Mouse (Mus musculus) testis, postnatal 14 days (tissue): ENCODE data around the gene Gm9970.
"Not testable (repeated sequence)": the region's sequence is repeated elsewhere in the genome, so short reads cannot be mapped to it uniquely, and the experiment has no call there.

Experiments used
- DNase-seq: peaks from one replicate; pipeline ENCODE4 v3.0.0; 2021; ENCODE audit warnings: low spot score

The Gm9970 gene

GRCm38 (mm10) chr5:31222696-31223095 lies 18.3 kb downstream of the Gm9970 start:
- DNase-seq = no peak

- DNase-seq = no peak
Observed at GRCm38 (mm10) chr5:31221304-31221945, 19.6 kb downstream of the Gm9970 start.

DNA sequence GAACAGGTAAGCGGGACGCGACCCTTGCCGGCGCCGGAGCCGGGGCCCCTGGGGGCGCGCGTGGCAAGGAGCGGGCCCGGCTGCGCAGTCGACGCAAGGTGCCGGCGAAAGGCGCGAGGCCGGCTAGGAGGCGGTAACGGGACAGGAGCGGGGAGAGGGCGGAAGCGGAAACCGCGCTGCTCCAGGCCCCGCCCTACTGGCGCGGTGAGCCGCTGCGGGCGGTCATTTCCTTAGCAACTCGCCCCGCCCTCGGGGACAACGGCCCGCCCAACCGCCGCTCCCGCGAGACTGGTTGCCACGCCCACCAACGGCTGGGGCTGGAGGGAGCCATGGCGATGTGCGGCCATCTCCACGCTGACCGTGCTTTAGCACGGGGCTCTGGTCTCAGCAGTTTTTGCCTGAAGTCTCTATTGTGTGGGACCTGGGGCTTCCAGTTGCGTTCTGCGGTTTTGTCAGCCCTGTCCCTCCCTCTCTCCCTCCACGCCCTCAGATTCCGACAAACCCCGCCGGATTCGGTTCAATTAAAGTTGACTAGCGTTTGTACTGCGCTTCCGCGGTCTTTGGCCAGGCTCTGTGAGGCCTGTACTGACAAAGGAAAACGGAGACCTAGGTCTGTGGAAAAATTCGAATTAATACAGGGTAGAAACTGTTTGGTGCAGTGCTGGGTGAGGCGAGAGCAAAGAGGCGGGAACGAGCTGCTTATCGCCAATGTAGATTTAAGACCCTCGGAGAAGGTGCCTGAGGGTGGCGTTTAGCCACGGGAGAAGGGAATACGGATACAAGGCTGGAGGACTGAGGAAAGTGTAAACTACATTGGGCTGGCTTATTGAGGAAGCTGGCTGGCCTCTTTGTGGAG lies 20.4 kb downstream of the Gm9970 start, which contains the start of gene Ppm1g:
Ppm1g (minus strand) TSS at position 240 of the 856 bp plus-strand sequence.
- peak; percentile 97 for DNase-seq

GRCm38 (mm10) chr5:31219911-31220447 lies 21.1 kb downstream of the Gm9970 start:
- DNase-seq = no peak

DNA sequence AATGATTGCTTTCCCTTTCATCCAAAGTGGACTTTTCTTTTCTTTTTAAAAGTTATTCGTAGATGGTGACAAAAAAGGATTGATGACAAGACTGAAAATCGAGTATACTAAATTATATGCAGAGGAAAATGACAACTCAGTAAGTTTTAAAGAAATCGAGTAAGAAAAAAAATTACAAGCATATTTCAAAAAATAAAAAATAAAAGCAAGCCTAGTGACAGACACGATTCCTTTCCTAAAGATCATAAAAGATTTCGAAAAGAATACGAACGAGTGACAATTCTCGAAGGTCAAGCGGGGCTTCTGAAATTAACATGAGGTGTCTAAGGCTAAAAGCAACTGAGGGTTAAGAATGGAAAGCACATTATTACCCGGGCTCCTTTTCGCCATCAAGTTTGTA lies 21.6 kb downstream of the Gm9970 start:
- no peak for DNase-seq

- no peak for DNase-seq
Observed at GRCm38 (mm10) chr5:31219070-31219469, 22.0 kb downstream of the Gm9970 start.

GRCm38 (mm10) chr5:31218294-31218693 lies 22.7 kb downstream of the Gm9970 start:
- DNase-seq = no peak

GRCm38 (mm10) chr5:31216554-31216953 lies 24.5 kb downstream of the Gm9970 start:
- not testable (repeated sequence) for DNase-seq

DNA sequence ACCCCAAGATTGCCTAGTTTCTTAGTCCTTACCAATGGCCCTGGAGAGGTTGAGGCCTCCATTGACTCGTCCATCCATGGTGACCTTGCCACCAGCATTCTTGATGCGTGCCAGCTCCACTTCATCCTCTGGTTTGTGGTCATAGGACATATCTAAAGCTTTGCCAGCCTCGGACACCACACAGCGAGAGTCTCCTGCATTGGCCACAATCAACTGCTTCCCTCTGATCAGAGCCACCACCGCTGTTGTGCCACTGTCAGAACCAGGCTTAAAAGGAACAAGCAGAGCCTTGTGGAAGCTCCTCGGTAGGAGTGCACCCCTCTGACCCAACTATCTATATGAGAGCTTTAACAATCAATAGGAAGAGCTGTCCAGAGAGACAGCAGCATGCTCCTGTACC lies 36.6 kb downstream of the Gm9970 start:
- no peak for DNase-seq

DNA sequence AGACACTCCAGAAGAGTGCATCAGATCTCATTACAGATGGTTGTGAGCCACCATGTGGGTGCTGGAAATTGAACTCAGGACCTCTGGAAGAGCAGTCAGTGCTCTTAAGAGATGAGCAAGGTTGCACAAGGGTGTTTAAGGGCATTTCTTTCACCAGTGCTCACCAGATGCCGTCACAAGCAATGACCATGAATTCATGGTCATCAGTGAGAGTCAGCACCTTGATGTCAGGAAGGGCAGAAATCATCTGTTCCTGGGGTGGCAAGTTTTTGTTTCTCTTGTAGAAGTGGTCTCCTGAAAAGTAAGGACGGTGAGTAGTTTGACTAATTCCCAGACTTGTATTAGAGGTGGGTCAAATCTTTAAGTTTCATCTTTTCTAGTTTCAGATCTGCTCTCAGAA lies 37.2 kb downstream of the Gm9970 start:
- DNase-seq = no peak

DNA sequence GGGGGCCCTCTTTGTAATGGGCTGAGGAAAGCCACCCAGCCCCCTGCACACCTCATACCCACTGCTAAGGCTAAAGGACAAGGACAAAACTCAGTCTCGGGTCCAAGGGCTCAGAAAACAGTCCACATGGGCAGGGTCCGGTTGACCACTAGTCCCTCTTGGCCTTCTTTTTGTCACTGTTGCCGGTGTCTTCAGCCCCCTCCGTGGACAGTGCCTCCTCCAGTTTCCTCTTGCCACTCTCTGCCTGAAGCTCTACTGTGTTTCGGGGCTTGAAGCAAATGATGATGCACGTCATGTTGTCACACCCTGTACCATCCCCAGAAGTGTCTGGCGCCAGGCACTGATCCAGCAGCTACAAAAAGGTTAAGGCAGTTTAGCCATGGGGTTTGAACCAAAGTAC lies 38.1 kb downstream of the Gm9970 start:
- no peak for DNase-seq

GRCm38 (mm10) chr5:31201742-31202590 lies 39.1 kb downstream of the Gm9970 start, which contains the start of gene Zfp513:
TSS of gene Zfp513 (minus strand) at chr5:31202303.
- peak; percentile 97 for DNase-seq

DNA sequence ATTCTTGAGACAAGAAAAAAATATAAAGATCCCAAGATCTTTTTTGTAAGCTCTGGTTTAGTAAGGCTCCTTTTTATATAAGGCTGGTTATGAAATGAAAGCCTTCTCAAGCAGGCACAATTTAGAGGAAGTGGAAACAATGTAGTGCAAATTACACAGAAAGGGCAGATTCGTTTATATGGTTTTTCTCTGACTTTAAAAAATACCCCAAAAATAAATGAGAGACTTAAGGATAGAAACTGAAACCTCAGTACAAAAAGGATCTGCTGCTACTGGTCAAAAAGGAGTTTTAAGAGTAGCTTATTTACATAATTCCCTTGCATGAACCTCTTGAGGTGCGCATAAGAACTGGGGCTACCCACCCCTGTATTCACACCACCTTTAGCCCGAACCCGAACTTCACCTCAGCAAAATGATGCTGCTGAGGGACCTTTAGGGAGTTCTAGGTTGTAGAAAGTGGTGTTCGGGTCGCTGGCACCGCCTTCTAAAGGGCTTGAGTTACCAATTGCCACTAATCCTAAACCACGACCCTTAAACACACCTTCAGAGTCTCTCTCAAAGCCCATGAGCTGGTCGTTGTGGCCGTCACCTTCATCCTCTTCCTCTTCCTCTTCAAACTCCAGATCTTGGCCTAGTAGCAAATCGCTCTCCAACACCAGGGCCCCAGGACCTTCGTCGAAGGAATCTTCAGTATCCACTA lies 39.8 kb downstream of the Gm9970 start:
- no peak for DNase-seq

GRCm38 (mm10) chr5:31200327-31200768 lies 40.7 kb downstream of the Gm9970 start:
- no peak for DNase-seq

DNA sequence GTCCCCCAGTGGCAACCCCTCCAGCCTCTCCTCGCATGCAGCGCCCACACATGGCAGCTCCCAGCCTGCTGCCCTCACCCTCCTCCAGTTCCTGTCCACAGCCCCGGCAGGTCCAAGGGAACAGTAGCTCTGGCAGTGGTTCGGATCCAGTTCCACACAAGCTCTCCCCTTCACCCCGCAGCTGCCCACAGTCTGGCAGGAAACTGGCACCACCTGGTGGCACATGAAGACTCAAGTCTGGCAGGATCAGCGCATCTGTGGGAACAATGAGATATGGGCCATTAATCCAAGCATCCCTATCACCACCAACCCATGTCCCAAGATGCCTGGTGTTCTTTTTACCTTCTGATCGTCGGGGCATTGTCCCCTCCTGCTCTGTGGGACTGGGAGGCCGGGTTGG lies 41.1 kb downstream of the Gm9970 start:
- DNase-seq = no peak

DNA sequence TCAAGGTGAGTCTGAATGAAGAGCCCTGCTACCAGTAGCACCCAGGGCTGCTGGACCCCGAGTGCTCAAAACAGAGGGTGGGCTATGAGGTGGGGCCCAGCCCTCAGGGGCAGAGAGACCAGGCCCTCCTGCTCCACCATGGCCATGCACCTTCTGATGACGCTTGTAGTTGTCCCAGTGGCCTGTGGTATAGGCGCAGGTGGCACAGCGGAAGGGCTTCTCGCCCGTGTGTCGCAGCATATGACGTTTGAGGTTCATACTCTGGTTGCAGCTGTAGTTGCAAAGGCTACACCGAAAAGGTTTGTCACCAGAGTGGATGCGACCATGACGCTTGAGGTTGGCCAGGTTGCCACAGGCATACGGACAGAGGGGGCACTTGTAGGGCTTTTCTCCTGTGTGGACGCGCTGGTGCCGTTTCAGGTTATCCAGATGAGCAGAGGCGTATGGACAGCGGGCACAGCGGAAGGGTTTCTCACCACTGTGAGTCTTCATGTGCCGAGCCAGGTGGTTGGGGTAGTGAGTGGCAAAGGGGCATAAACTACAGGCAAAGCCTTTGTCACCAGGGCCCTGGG lies 41.6 kb downstream of the Gm9970 start:
- no peak for DNase-seq

DNA sequence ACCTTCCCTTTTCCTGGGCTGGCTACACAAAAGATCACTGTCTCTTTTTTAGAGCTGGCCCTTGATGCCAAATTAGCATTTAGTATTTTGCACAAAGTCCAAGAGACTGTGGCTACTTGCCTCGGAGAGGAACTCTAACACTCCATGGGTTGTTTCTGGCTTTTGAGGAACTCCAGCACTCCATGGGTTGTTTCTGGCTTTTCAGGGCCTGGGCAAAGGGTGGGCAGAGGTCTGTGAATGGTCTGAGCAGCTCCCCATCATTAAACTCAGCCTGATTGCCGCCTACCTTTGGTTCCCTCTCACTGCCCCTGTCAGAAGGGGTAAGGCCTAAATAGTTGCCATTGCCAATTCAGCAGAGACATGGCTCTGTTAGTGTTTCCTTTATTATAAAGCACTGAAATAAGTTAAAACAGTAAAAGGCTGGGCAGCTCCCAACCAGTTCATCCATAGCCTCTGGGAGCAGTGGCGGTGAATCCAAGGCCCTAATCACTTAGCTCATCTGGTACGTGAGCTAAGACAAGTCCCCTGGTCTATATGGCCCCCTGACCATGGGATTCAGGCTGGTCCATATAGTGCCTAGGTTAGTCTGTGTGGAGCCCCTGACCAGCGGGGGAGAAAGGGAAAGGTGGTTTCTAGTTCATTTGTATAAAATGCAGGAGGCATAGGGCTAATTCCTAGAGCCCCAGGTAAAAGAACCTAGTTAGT lies 42.3 kb downstream of the Gm9970 start:
- no peak for DNase-seq

DNA sequence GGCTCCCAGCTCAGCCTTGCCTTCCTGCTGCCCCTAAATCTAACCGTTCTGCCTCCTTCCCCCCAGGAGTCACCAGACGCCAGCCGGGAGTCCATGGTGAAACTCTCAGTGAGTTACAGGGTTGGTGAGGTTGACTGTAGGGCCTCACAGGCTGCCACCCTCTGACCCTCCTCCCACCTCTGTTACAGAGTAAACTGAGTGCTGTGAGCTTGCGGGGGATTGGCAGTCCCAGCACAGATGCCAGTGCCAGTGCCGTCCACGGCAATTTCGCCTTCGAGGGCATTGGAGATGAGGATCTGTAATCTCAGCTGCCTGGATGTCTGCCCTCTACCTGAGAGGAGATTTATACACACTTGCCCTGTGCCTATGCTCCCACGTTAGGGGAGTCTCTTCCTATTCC lies 42.9 kb downstream of the Gm9970 start:
- DNase-seq = no peak

GRCm38 (mm10) chr5:31197072-31197471 lies 44.0 kb downstream of the Gm9970 start:
- DNase-seq = no peak

- no peak for DNase-seq
Observed at GRCm38 (mm10) chr5:31196207-31196606, 44.8 kb downstream of the Gm9970 start.
